Mouse (Mus musculus): ENCODE measurements around the gene Atg4c.

GRCm38 (mm10) chr4:99192640-99193039 lies 1.1 kb upstream of the Atg4c start:
- TF ChIP-seq CTCF (IDR thresholded peaks at IDR 0.05; ENCODE audit: low read depth) (no peak), EP300 (IDR thresholded peaks at IDR 0.05; ENCODE audit: low read depth) (no peak)
